Mouse (Mus musculus) intestine, embryonic 16.5 days (tissue): ENCODE results near the gene Atxn2l. TPM values are rescaled to one million over a fixed set of nuclear protein-coding genes. Genes with fewer than 3 reads are reported as not detected.
"Not testable (repeated sequence)": the region's sequence is repeated elsewhere in the genome, so short reads cannot be mapped to it uniquely, and the experiment has no call there.

Experiments used
- ATAC-seq: fragments of 200-750 bp; cut with Nextera tagmentation; 2 replicates; pipeline ENCODE4 v1.8.0; 2017; ENCODE audit warnings: moderate TSS enrichment, moderate library complexity
- H3K27ac ChIP-seq: fragments of 300-500 bp; sonication (generic); 2 replicates; pipeline ENCODE4 v1.5.1; 2014; ENCODE audit warnings: mild to moderate bottlenecking, low read length
- H3K27me3 ChIP-seq: fragments of 300-500 bp; sonication (generic); replicated peaks from 2 replicates; pipeline ENCODE4 v1.6.1; 2014; ENCODE audit warnings: low read length, control low read depth, mixed read lengths; ENCODE audit not compliant: control insufficient read depth, insufficient read depth
- H3K36me3 ChIP-seq: fragments of 300-500 bp; sonication (generic); 2 replicates; pipeline ENCODE4 v1.6.1; 2014; ENCODE audit warnings: low read length, control low read depth; ENCODE audit not compliant: control insufficient read depth, insufficient read depth
- H3K4me1 ChIP-seq: fragments of 300-500 bp; sonication (generic); 2 replicates; pipeline ENCODE4 v1.6.1; 2014; ENCODE audit warnings: low read length, control low read depth, mixed read lengths; ENCODE audit not compliant: control insufficient read depth, insufficient read depth
- H3K4me2 ChIP-seq: fragments of 300-500 bp; sonication (generic); 2 replicates; pipeline ENCODE4 v1.6.1; 2014; ENCODE audit warnings: low read depth, low read length, control low read depth
- H3K4me3 ChIP-seq: fragments of 300-500 bp; sonication (generic); 2 replicates; pipeline ENCODE4 v1.5.1; 2014; ENCODE audit warnings: mild to moderate bottlenecking, low read length
- H3K9ac ChIP-seq: fragments of 300-500 bp; sonication (generic); 2 replicates; pipeline ENCODE4 v1.6.1; 2014; ENCODE audit warnings: low read depth, low read length
- H3K9me3 ChIP-seq: fragments of 300-500 bp; sonication (generic); 2 replicates; pipeline ENCODE4 v1.6.1; 2016; ENCODE audit warnings: low read length, control low read depth; ENCODE audit not compliant: control insufficient read depth
- WGBS: fragments of 180-500 bp; shearing (Covaris S2); extraction: QIAGEN DNeasy Blood & Tissue Kit; methylation state at CpG from one replicate; pipeline ENCODE4 v1.1.7; 2014; 5-methylcytosine and 5-hydroxymethylcytosine counted together
- polyA plus RNA-seq: library from polyadenylated mRNA; unstranded; fragments of >200 nt; fragmentation: Nextera tagmentation; extraction: Ambion mirVana; gene quantifications from 2 replicates; pipeline ENCODE4 v1.2.1, GENCODE M21; 2015

The Atxn2l gene
- polyA plus RNA-seq, 1 experiment from 2014 or later: 25.8 TPM

DNA sequence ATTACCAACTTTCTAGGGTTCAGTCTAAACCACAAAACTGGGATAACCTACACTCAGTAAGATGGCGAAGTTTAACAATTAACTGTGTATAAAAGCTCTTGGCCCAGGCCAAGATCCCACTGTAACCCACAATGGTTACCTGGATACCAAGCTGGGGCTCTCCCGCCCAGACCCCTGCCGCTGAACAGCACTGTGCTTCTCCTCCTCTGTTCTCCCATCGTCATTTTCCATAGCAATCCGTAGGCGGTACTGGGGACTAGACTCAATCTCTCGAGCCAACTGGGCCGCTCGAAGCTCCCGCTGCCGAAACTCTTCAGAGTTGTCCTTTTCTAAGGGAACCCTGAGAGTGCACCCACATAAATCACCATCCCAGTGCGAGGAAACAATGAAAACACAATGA lies 5.3 kb downstream of the Atxn2l start:
- H3K9me3 ChIP-seq: no peaks in the 10 kb centered on the region
- no peak overlapping the region for H3K4me3 ChIP-seq
- WGBS: 93% methylated on average over 12 of the region's 12 CpGs
- H3K9ac ChIP-seq: no peak overlapping the region
- peaks cover 51% of the 10 kb centered on the region for H3K36me3 ChIP-seq
- no peak overlapping the region for H3K4me2 ChIP-seq
- H3K27ac ChIP-seq: no peak overlapping the region
- ATAC-seq: no peak
- peaks cover 7% of the 10 kb centered on the region for H3K4me1 ChIP-seq
- H3K27me3 ChIP-seq: no peaks in the 10 kb centered on the region

GRCm38 (mm10) chr7:126496475-126496874 lies 6.8 kb downstream of the Atxn2l start:
- 84% methylated on average over 5 of the region's 5 CpGs for WGBS
- Histone ChIP-seq H3K9me3 (no peaks in the 10 kb centered on the region), H3K4me1 (peaks cover 7% of the 10 kb centered on the region), H3K4me3 (no peak overlapping the region), H3K4me2 (no peak overlapping the region), H3K36me3 (peaks cover 59% of the 10 kb centered on the region), H3K9ac (no peak overlapping the region), H3K27me3 (no peaks in the 10 kb centered on the region), H3K27ac (no peak overlapping the region)
- ATAC-seq: no peak

GRCm38 (mm10) chr7:126494120-126494519 lies 9.1 kb downstream of the Atxn2l start:
- Histone ChIP-seq H3K9ac (no peak overlapping the region), H3K27ac (no peak overlapping the region), H3K27me3 (no peaks in the 10 kb centered on the region), H3K4me3 (no peak overlapping the region), H3K4me1 (no peaks in the 10 kb centered on the region), H3K36me3 (peaks cover 45% of the 10 kb centered on the region), H3K9me3 (no peaks in the 10 kb centered on the region), H3K4me2 (no peak overlapping the region)
- no peak; the same call in 1 of the 2 replicates for ATAC-seq
- WGBS: 87% methylated on average over 6 of the region's 6 CpGs

GRCm38 (mm10) chr7:126491973-126492372 lies 11.3 kb downstream of the Atxn2l start:
- Histone ChIP-seq H3K27ac (no peak overlapping the region), H3K27me3 (no peaks in the 10 kb centered on the region), H3K9ac (no peak overlapping the region), H3K4me2 (no peak overlapping the region), H3K36me3 (peaks cover 36% of the 10 kb centered on the region), H3K4me3 (no peak overlapping the region), H3K4me1 (peaks cover 6% of the 10 kb centered on the region; the same call in 1 of the 2 replicates), H3K9me3 (no peaks in the 10 kb centered on the region)
- 43% methylated on average over 11 of the region's 11 CpGs for WGBS
- no peak for ATAC-seq

- no peak for ATAC-seq
- Histone ChIP-seq H3K27ac (no peak overlapping the region), H3K27me3 (no peaks in the 10 kb centered on the region), H3K9ac (no peak overlapping the region), H3K4me3 (no peak overlapping the region), H3K4me2 (no peak overlapping the region), H3K9me3 (no peaks in the 10 kb centered on the region), H3K4me1 (peaks cover 6% of the 10 kb centered on the region; the same call in 1 of the 2 replicates), H3K36me3 (peaks cover 29% of the 10 kb centered on the region)
- WGBS: 79% methylated on average over 1 of the region's 1 CpGs
These were observed 12.2 kb downstream of the Atxn2l start for GRCm38 (mm10) chr7:126491005-126491404.

DNA sequence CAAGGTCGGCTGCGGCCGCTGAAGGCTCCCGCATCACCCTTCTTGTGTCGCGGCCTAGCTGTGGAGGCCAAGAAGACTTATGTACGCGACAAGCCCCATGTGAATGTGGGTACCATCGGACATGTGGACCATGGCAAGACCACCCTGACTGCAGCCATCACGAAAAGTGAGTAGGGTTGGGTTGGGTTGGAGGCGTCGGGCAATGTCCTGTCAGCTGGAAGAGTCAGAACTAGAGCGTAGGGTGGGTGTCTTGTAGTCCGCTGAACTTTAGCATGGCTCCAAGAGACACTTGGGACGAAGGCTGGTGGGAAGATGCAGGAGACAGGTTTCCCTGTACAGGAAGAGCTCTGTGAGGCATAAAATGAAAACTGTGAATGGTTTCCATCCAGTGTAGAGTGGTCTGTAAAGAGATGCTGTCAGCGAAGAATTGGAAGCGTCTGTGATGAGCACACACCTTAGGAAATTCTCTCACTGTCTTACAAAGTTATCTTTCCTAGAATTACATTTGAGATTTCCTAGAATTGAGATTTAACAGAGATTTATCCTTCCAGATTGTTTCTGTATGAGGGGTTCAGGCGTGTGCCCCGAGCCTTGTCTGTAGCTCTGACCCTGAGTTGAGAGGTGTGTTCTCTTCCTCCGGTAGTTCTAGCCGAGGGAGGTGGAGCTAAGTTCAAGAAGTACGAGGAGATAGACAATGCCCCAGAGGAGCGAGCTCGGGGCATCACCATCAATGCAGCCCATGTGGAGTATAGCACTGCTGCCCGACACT lies 15.4 kb downstream of the Atxn2l start:
- not testable (repeated sequence) for H3K4me1 ChIP-seq, ATAC-seq, H3K27me3 ChIP-seq, H3K36me3 ChIP-seq, H3K9me3 ChIP-seq, H3K27ac ChIP-seq
- 15% methylated on average over 23 of the region's 25 CpGs for WGBS
- Histone ChIP-seq H3K4me2 (peak overlapping the region; percentile 77), H3K4me3 (peak overlapping the region; percentile 74), H3K9ac (peak overlapping the region; percentile 82)

DNA sequence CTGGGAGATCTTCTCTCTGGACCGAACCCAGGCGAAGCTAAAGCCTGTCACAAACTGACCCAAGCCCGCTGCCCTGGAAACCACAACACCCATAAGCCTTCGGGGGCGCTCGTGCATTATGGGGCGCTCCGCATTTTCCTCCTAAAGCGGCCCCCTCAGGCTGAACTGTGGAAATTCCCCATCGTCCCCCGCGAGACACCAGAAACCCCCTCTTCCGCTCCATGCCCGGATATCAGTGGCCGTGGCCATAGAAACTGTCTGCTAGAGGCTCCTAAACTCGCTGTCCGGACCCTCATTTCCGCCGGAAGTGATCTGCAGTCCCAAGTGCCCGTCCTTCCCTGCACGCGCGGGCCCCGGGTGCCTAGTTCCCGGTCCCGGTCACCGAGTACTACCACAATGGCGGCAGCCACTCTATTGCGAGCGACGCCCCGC lies 16.2 kb downstream of the Atxn2l start, which contains the start of gene Tufm:
Gene Tufm (plus strand): TSS at position 310 of the 432 bp plus-strand sequence.
- H3K27me3 ChIP-seq: no peaks in the 10 kb centered on the region
- peak; percentile 91 for ATAC-seq
- H3K27ac ChIP-seq: peak within 1 kb of the TSS; percentile 83
- H3K36me3 ChIP-seq: no peaks in the 10 kb centered on the region
- peak within 1 kb of the TSS; percentile 82 for H3K9ac ChIP-seq
- WGBS: under 1% methylated on average over 32 of the region's 32 CpGs
- peak within 1 kb of the TSS; percentile 74 for H3K4me3 ChIP-seq
- peaks cover 10% of the 10 kb centered on the region for H3K4me1 ChIP-seq
- no peaks in the 10 kb centered on the region for H3K9me3 ChIP-seq
- peak within 1 kb of the TSS; percentile 77 for H3K4me2 ChIP-seq

DNA sequence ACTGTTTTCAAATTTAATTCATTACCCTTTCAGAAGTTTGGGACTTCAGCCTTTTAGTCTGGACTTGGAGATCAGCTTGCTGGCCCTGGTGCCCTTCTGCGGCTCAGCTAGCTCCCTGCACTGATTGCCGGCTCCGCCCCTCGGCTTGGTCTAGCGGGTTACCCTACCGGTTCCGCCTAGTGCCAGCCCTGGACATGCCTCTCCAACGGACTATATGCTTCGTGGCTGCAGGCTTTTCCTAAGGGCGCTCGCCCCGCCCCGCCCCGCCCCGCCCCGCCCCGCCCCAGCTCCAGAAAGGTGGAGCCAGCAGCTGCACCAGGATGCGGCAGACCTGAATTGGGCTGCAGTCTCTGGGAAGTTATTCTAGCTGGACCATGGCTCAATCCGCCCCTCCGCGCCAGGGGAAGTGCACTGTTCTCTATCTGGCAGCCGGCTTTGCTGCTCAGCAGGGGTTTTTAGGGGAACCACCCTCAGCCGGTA lies 20.8 kb downstream of the Atxn2l start:
- H3K27ac ChIP-seq: peak overlapping the region; percentile 89
- WGBS: 2% methylated on average over 23 of the region's 23 CpGs
- H3K4me1 ChIP-seq: peaks cover 4% of the 10 kb centered on the region; the same call in 1 of the 2 replicates
- H3K4me3 ChIP-seq: peak overlapping the region; percentile 48
- H3K36me3 ChIP-seq: no peaks in the 10 kb centered on the region
- H3K9ac ChIP-seq: peak overlapping the region; percentile 68
- H3K9me3 ChIP-seq: peaks cover 5% of the 10 kb centered on the region; the same call in 1 of the 2 replicates
- peak; percentile 92 for ATAC-seq
- no peaks in the 10 kb centered on the region for H3K27me3 ChIP-seq
- H3K4me2 ChIP-seq: peak overlapping the region; percentile 70

DNA sequence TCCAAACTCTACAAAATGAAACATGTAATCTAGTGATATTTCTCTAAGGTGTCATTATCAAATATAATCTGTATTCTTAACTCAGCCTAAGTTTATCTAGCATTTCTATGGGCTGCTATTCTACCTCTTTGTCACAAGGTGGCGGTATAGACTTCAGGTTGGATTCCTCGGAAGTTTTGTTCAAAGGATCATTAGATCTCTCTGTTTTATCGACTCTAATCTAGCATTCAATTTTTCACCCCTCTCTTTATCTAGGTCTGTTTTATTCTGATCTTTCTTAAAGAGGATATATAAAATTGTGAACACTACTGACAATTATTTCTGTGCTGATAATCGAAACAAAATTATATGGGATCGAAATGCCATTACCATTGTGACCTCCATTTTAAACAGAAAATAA lies 21.5 kb downstream of the Atxn2l start:
- H3K4me2 ChIP-seq: no peak overlapping the region
- 21% methylated on average over 5 of the region's 5 CpGs for WGBS
- H3K27ac ChIP-seq: no peak overlapping the region
- peaks cover 4% of the 10 kb centered on the region; the same call in 1 of the 2 replicates for H3K4me1 ChIP-seq
- no peak overlapping the region for H3K9ac ChIP-seq
- ATAC-seq: no peak
- H3K4me3 ChIP-seq: no peak overlapping the region
- peaks cover 5% of the 10 kb centered on the region; the same call in 1 of the 2 replicates for H3K9me3 ChIP-seq
- H3K27me3 ChIP-seq: no peaks in the 10 kb centered on the region
- H3K36me3 ChIP-seq: no peaks in the 10 kb centered on the region
